31 mouse cellular contexts compared by ENCODE assay signal in the genomic region with DNA sequence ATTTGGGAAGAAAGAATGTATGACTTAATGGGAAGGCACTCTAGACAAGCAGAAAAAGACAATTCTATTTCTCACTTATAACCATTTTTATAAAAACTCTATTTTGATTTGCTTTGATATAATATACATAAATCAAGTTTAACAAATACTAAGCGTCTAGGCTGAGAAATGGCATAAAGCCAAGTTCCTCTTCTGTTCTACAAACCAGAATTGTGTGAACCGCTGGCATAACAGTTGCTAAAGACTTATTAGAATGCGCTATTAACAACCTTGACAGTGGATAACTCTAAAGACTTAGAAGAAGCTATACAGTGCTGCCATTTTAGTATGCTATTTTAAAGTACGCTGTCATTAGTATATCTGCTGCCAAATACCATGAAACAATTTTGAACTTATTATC. TPM values are rescaled to one million over a fixed set of nuclear protein-coding genes. Genes with fewer than 3 reads are reported as not detected.
DNase-seq lines count a peak whose midpoint lies in the region; ATAC-seq and TF ChIP-seq lines count a peak whose summit lies in the region.
"Had no signal": no experiment of that assay in that cellular context is flagged by ENCODE, and none has a peak within 500 bp of the region (broad histone marks: within the 10 kb centered on the region; RNA-seq: fewer than 3 reads in every experiment).

No protein-coding gene starts in this region.

- H3K4me3 ChIP-seq in kidney, postnatal 0 days (replicated peaks; ENCODE audit: low read depth, low read length): no peak overlapping the region
- no peak overlapping the region for H3K4me3 ChIP-seq in midbrain, embryonic 14.5 days (replicated peaks; ENCODE audit: low read depth, low read length)
- no peak overlapping the region for H3K4me3 ChIP-seq in midbrain, embryonic 10.5 days
- H3K4me3 ChIP-seq: heart, adult 2 months; heart, embryonic 12.5 days; hindbrain, embryonic 15.5 days; limb, embryonic 12.5 days; midbrain, embryonic 13.5 days had no signal

- no peak for ATAC-seq in kidney, postnatal 0 days (replicated peaks; ENCODE audit: low FRiP score, low read depth)
- no peak for ATAC-seq in midbrain, embryonic 14.5 days (ENCODE audit: low FRiP score, low TSS enrichment)
- ATAC-seq: forebrain, embryonic 16.5 days; midbrain, embryonic 13.5 days; Patski had no signal

- no peaks in the 10 kb centered on the region for H3K36me3 ChIP-seq in kidney, postnatal 0 days (ENCODE audit: insufficient read depth, low read length)
- 0 out of 2 replicates have a peak, but pooled peaks cover 5% of the 10 kb centered on the region for H3K36me3 ChIP-seq in midbrain, embryonic 14.5 days (ENCODE audit: control insufficient read depth, insufficient read depth, low read length)
- peaks cover 3% of the 10 kb centered on the region; the same call in 1 of the 2 replicates for H3K36me3 ChIP-seq in midbrain, embryonic 10.5 days
- no peaks in the 10 kb centered on the region for H3K36me3 ChIP-seq in splenic B cell, adult 2 months (ENCODE audit: control insufficient read depth, insufficient read depth, low read length, poor library complexity, severe bottlenecking)
- H3K36me3 ChIP-seq: limb, embryonic 12.5 days; midbrain, embryonic 13.5 days had no signal

- TF ChIP-seq CTCF in kidney, postnatal 0 days (IDR thresholded peaks at IDR 0.05; ENCODE audit: low read depth): no peak

- H3K4me1 ChIP-seq in kidney, postnatal 0 days (replicated peaks; ENCODE audit: insufficient read depth, low read length): no peaks in the 10 kb centered on the region
- H3K4me1 ChIP-seq in midbrain, embryonic 14.5 days (ENCODE audit: control insufficient read depth, insufficient read depth, low read length): no peaks in the 10 kb centered on the region
- no peaks in the 10 kb centered on the region for H3K4me1 ChIP-seq in midbrain, embryonic 10.5 days
- H3K4me1 ChIP-seq: hindbrain, embryonic 15.5 days; limb, embryonic 12.5 days; midbrain, embryonic 13.5 days had no signal

- H3K27me3 ChIP-seq in kidney, postnatal 0 days (ENCODE audit: insufficient read depth, low read length): no peaks in the 10 kb centered on the region
- H3K27me3 ChIP-seq in midbrain, embryonic 14.5 days (ENCODE audit: control insufficient read depth, insufficient read depth, low read length): no peaks in the 10 kb centered on the region
- no peaks in the 10 kb centered on the region for H3K27me3 ChIP-seq in midbrain, embryonic 10.5 days (ENCODE audit: low read depth, poor library complexity, severe bottlenecking)
- H3K27me3 ChIP-seq in splenic B cell, adult 2 months (ENCODE audit: control insufficient read depth, insufficient read depth, low read length, poor library complexity, severe bottlenecking): no peaks in the 10 kb centered on the region
- H3K27me3 ChIP-seq: CH12.LX; heart, embryonic 12.5 days; hindbrain, embryonic 15.5 days; limb, embryonic 12.5 days; midbrain, embryonic 13.5 days; Patski had no signal

- no peak overlapping the region for H3K4me2 ChIP-seq in kidney, postnatal 0 days (ENCODE audit: low read length)
- no peak overlapping the region for H3K4me2 ChIP-seq in midbrain, embryonic 14.5 days (ENCODE audit: low read length)
- H3K4me2 ChIP-seq: heart, embryonic 12.5 days; hindbrain, embryonic 15.5 days; limb, embryonic 12.5 days; liver, embryonic 11.5 days; midbrain, embryonic 13.5 days had no signal

- 72% methylated on average over 4 of the region's 4 CpGs for WGBS in kidney, postnatal 0 days
- WGBS in midbrain, embryonic 14.5 days: 72% methylated on average over 4 of the region's 4 CpGs
- WGBS in midbrain, embryonic 10.5 days: 93% methylated on average over 4 of the region's 4 CpGs

- H3K9me3 ChIP-seq in kidney, postnatal 0 days (replicated peaks; ENCODE audit: low read length): no peaks in the 10 kb centered on the region
- H3K9me3 ChIP-seq in midbrain, embryonic 14.5 days (ENCODE audit: control insufficient read depth, low read length): no peaks in the 10 kb centered on the region
- H3K9me3 ChIP-seq in midbrain, embryonic 10.5 days (replicated peaks): no peaks in the 10 kb centered on the region
- H3K9me3 ChIP-seq: heart, embryonic 12.5 days; hindbrain, embryonic 15.5 days; limb, embryonic 12.5 days; midbrain, embryonic 13.5 days had no signal

- no peak overlapping the region for H3K27ac ChIP-seq in kidney, postnatal 0 days
- H3K27ac ChIP-seq in midbrain, embryonic 14.5 days (replicated peaks; ENCODE audit: low read depth, low read length): no peak overlapping the region
- no peak overlapping the region for H3K27ac ChIP-seq in midbrain, embryonic 10.5 days (replicated peaks)
- H3K27ac ChIP-seq: heart, adult 2 months; hindbrain, embryonic 15.5 days; limb, embryonic 12.5 days; midbrain, embryonic 13.5 days; stomach, postnatal 0 days had no signal

- peak; percentile 21 for DNase-seq in kidney, postnatal 0 days (ENCODE audit: low spot score)
- DNase-seq in kidney, adult 8-10 months: no peak
- peak; percentile 25 for DNase-seq in midbrain, embryonic 14.5 days
- no peak for DNase-seq in midbrain, embryonic 10.5 days (ENCODE audit: low spot score)
- peak; percentile 9 for DNase-seq in adipocyte (ENCODE audit: low spot score)
- peak; percentile 37 for DNase-seq in splenic B cell, adult 2 months (ENCODE audit: low read depth, low spot score)
- DNase-seq in cerebellum, adult 9-10 months: no peak
- DNase-seq in left cerebral cortex, adult 11 months (ENCODE audit: low spot score): no peak
- DNase-seq: adrenal gland, postnatal 14 days; cerebellum, adult 18-20 months; cerebellum, postnatal 14 days; heart, adult 2 months; heart, postnatal 4 days; kidney, adult 18-20 months; kidney, postnatal 4 days; lung, postnatal 14 days; right cerebral cortex, postnatal 25 days; thymus, adult 2 months; thymus, postnatal 4 days had no signal

- H3K9ac ChIP-seq in kidney, postnatal 0 days (ENCODE audit: low read depth, low read length): no peak overlapping the region
- no peak overlapping the region for H3K9ac ChIP-seq in midbrain, embryonic 14.5 days (replicated peaks; ENCODE audit: low read length)
- H3K9ac ChIP-seq: heart, embryonic 12.5 days; hindbrain, embryonic 15.5 days; limb, embryonic 12.5 days; midbrain, embryonic 13.5 days had no signal

RNA-seq across cellular contexts. Expression of gene Gsdmc4, which starts 41.2 kb away (rescaled TPM):
- polyA plus RNA-seq in kidney, postnatal 0 days (2015; fragmentation: Nextera tagmentation; extraction: Ambion mirVana): 0.59 and 0.68 TPM in 2 replicates
- polyA plus RNA-seq in midbrain, embryonic 14.5 days (2014; fragmentation: Nextera tagmentation; extraction: Ambion mirVana): not detected in 2 replicates
- not detected in 2 replicates for polyA plus RNA-seq in midbrain, embryonic 10.5 days (2016; fragmentation: Nextera tagmentation; extraction: Ambion mirVana)
- polyA plus RNA-seq: forebrain, embryonic 16.5 days; heart, embryonic 12.5 days; heart, postnatal 0 days; hindbrain, embryonic 15.5 days; limb, embryonic 12.5 days; liver, embryonic 11.5 days; liver, embryonic 16.5 days; neural tube, embryonic 11.5 days had no signal

Comparison
In these comparisons a context has a peak if more than half of its experiments do, and no peak if none do; other contexts are left out.
1. DNase-seq: peak in kidney, postnatal 0 days (single experiment), midbrain, embryonic 14.5 days (single experiment), adipocyte (single experiment) and splenic B cell, adult 2 months (single experiment); none in kidney, adult 8-10 months (0 of 2), midbrain, embryonic 10.5 days (single experiment), cerebellum, adult 9-10 months (single experiment) and left cerebral cortex, adult 11 months (single experiment).